Mouse (Mus musculus): Measurements from ENCODE around the gene Pnpla7.
"Not testable (repeated sequence)": the region's sequence is repeated elsewhere in the genome, so short reads cannot be mapped to it uniquely, and the experiment has no call there.

The Pnpla7 gene

GRCm38 (mm10) chr2:24975704-24976297 is at the start of gene Pnpla7:
Gene Pnpla7, plus strand, starts transcription at chr2:24976033.
- peak; percentile 88 for DNase-seq

GRCm38 (mm10) chr2:24926345-24926964 is 49.4 kb upstream of the Pnpla7 start:
- DNase-seq = no peak

DNA sequence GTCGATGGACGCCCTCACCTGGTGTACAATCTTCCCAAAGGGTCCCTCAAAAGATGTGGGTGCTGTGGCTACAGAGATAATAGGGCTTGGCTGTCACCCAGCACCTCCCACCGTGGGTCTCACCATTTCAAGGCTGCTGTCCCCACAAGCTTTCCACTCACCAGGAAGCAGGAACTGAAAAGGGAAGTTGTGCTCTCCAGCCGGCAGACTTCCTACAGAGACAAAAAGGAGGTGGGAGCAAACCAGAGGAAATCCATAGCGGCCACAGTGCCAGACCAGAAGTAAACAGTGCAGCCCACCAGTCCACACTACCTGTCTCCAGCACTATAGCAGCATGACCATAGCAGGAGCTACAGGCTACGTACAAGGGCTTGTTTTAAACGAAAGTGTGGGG is 48.9 kb upstream of the Pnpla7 start:
- DNase-seq = no peak

DNA sequence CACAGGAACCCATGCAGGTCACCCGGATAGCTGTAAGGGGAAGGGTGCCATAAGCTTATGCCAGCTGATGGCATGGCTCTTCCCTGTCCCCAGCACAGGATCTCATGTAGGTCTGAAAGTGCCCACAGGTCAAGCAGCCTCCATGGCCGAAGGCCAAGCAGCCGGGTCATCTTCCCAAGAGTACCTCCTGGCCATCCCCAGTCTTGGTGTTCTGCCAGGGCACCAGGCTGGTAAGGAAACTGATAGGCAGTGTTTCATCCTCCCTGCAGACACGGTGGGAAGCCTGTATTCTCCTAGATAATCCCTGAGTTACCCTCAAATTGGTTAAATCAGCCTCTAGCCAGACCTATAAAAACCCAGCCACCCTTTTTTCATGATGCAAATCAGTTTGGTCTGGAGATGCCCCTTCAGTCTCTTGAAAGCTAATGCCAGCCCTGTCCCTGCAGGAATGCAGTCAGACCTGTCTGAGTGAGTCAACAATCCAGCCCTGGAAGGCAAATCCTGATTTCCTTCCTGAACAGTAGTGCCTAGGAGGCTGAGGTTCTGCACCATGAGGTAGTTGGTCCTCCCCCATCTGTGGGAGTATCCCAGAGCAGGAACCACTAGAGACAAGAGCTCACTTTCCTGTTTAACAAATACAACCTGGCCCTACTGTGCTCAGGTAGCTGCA is 47.9 kb upstream of the Pnpla7 start:
- DNase-seq = peak; percentile 73

DNA sequence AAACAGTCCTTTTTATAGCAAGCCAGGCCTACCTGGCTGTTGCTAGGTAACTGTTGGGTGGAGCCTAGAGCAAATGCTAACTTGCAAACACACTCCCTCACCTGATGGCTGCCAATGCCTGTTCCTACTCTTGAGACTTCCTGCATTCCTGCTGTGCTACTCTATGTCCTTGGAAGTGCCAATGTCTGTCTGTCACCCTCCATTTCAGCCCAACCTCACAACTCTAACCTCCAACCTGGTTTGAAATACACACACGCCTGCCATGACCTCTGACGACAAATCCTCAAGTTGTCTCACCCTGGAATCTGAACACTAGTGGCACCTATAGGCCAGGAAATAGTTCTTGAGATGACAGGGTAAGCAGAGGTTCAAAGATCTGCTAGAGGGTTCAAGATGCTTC is 46.7 kb upstream of the Pnpla7 start:
- DNase-seq = peak; percentile 70

GRCm38 (mm10) chr2:24929593-24929992 is 46.2 kb upstream of the Pnpla7 start:
- no peak for DNase-seq

GRCm38 (mm10) chr2:24934441-24934963 is 41.3 kb upstream of the Pnpla7 start:
- DNase-seq = peak; percentile 69

- peak; percentile 97 for DNase-seq
Measured at GRCm38 (mm10) chr2:24935057-24935796, 40.6 kb upstream of the Pnpla7 start, which contains the start of gene Arrdc1. Gene Arrdc1, minus strand, starts transcription at chr2:24935252.

DNA sequence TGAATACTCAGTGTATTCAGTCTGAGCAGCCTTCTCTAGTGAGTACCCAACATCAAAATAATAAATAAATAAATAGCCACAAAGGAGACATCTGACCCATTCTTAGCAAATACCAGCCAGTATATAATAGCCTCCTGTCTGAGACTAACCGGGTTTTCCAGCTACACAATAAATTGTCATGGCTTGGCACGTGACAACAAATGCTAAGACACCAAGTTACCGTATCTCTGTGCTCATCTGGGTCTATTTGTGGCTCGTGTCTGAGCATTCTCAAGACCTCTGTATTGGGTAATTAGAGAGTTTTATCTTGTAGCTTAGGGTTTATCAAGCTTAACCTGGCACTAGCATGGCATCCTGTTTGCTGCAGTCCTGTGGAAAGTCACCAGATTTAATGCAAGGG is 33.7 kb upstream of the Pnpla7 start:
- no peak for DNase-seq

- peak; percentile 73 for DNase-seq
Measured at GRCm38 (mm10) chr2:24944304-24944703, 31.5 kb upstream of the Pnpla7 start.

GRCm38 (mm10) chr2:24949421-24950188 is 26.2 kb upstream of the Pnpla7 start, which contains the start of gene Zmynd19:
Gene Zmynd19, plus strand, starts transcription at chr2:24949792.
- peak; percentile 97 for DNase-seq

- no peak for DNase-seq
Measured at GRCm38 (mm10) chr2:24950189-24950535, 25.7 kb upstream of the Pnpla7 start.

- no peak for DNase-seq
Measured at GRCm38 (mm10) chr2:24952537-24953055, 23.2 kb upstream of the Pnpla7 start.

- peak; percentile 72 for DNase-seq
Measured at GRCm38 (mm10) chr2:24960910-24961309, 14.9 kb upstream of the Pnpla7 start.

- peak; percentile 85 for DNase-seq
Measured at GRCm38 (mm10) chr2:24962304-24963000, 13.4 kb upstream of the Pnpla7 start, which contains the start of gene Dph7. Gene Dph7, plus strand, starts transcription at chr2:24962400.

DNA sequence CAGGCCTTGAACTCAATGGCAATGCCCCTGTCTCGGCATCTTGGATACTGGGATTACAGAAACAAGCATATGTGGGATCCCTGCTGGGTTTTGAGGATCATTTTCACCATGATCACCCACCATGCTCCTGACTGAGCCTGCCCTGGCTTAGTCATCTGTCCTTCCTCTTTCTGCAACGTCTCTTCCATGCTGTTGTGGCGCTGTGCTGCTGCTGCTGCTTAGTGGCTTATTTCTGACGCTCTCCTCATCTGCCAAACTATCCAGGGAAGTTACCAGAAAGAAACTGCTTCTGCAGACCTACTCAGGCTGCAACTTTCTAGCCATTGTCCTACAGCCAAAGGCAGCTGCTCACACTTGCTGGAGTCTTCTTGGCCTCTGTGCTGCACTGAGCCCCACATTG is 5.4 kb upstream of the Pnpla7 start:
- no peak for DNase-seq

GRCm38 (mm10) chr2:24974452-24974851 is 1.4 kb upstream of the Pnpla7 start:
- not testable (repeated sequence) for DNase-seq

DNA sequence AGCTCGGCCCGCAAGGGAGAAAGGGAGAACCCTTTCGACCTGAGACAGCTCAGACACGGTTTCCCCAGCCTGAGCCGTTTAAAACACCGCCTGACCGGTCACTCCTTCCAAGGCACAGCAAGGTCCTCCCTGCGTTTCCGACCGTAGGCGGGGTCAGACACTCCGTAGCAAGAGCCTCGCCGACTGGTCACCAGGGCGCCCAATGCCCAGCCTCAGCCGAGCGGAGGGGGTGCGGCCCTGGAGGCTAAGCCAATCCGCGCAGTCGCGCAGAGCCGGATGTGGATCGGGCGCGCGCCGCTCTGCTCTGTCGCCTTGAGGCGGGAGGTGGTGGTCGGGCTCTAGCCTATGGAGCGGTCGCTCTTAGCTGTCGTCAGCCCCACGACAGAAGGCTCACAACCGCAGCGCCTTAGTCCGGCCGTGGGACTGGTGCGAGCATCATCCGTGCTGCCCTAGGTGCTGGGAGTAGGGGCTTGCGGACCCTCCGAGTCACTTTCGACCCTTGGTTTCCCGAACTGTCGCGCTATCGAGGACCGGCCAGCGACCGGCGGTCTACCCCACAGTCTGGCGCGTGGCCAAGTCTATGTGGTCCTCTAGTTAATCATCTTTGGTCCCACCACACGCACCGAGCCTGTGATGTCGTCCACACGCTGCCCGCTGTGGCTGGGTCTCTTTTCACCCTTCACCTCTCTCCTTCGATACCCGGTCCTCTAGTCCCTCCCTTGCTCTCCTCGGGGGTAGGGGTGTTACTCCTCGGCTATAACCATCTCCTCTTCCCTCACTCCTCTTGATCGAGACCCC is 728 bp upstream of the Pnpla7 start, which contains the start of gene Mrpl41:
Gene Mrpl41, minus strand, starts transcription at position 193 of the 798 bp plus-strand sequence.
- DNase-seq = peak; percentile 97

- no peak for DNase-seq
Measured at GRCm38 (mm10) chr2:24976960-24977359, 1.1 kb downstream of the Pnpla7 start.

- no peak for DNase-seq
Measured at GRCm38 (mm10) chr2:24987762-24988161, 11.9 kb downstream of the Pnpla7 start.
